Mouse (Mus musculus): ENCODE results near the gene H2al1f.
"Not testable (repeated sequence)": the region's sequence is repeated elsewhere in the genome, so short reads cannot be mapped to it uniquely, and the experiment has no call there.

Gene H2al1f

DNA sequence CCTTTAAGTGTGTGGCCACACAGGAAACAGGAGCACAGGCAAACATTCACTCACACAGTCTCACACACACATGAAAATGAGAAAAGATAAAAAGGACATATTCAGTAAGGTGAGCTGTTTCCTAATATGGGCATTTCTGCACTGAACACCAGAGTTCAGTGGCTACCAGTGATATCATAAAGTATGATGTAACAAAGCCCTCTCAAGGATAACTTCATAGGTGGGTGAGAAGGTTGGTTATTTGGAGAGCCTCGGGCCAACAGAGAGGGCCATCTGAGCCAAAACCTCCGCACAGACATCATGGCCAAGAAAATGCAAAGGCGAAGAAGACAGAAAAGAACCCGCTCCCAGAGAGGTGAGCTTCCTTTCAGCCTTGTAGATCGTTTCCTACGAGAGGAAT, at the start of gene H2al1f:
TSS of gene H2al1f (plus strand) at position 301 of the 400 bp plus-strand sequence.
- not testable (repeated sequence) for DNase-seq

DNA sequence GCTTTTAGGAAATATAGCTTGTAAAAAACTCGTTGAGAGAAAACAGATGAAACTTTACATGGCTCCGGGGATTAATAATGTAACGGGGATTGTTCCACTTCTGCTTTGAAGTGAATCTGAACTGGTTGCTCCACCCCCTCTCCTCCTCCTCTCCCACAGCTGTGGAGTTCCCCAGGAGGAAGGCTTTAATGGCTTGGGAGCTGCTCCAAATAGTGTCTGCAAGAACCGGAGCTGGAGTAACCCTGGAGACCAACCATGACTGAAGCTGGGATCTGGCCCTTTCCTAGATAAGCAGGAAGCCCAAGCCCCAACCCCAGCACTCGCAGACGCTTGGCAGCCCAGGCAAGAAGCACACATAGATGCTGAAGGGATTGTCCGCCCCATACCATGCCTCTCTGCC, 47.2 kb upstream of the H2al1f start:
- DNase-seq, result no peak

DNA sequence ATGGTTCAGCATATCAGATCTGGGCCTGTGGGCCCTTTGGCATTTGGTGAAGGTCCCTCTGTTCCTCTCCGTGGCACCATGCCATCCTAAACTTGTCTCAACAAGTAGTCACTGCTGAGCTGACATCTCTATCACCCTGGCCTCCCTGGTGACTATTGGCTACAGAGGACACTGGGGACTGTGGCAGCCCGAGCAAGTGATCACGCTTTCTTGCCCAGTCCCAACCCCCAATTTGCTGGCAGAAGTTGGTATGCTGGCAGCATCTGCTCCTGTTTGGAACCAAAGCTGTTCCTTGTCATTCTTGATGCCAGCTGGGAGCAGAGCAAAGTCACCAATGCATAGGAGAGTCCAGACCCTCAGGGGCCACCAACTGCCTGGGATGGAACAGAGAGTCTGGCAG, 45.9 kb upstream of the H2al1f start:
- no peak for DNase-seq

DNA sequence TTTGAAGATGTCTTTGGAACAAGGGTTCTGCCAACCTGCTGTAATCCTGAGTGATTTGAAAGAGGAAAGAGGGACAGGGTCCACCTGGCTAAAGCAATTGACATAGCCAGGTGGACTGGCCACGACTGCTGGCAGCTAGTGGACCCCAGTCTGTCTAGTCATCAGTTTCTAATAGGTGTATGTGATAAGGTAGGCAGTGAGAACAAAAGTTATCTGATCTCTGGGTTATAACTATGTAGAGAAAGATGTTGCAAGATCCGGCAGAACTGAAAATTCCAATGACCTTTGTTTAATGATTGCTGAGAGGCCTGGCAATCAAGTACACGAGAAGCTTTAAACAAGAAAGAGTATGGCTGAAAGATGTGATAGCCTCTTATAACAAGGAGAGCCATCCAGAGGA, 41.8 kb upstream of the H2al1f start:
- no peak for DNase-seq

DNA sequence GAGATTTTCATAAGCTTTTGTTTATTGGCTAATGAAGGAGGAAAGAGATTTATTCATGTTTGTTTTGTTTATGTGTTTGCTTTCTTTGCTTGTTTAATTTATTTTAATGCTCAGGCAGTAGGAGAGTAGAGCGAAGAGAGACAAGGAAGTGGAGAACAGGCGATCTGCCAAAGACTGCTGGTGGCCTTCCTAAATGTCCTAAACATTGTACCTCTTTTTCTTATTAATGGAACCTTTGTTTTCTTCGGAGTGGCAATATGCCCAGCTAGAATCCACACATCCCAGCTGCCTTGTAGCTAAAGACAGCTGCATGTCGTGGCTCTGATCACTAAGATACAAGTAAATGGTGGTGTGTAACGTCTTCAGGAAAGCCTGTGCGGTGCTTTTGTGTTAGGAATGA, 37.9 kb upstream of the H2al1f start:
- no peak for DNase-seq

DNA sequence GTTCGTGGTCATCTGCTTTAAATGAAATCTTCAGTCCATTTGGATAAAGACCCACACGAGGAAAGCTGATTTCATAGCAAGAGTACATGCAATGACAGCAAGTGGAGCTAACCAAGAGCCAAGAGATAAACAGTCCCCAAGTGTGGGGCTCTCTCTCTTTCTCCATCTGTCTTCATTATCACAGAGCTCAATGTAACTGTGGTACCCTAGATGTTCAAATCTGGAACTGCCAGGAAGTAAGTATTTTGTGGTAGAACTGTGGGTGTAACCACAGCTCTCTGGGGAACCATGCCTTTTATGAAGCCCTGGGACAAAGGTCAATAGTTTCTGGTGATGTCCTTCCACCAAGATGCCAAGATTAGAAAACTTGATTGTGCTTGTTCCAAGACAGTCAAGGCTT, 34.2 kb upstream of the H2al1f start:
- no peak for DNase-seq

DNA sequence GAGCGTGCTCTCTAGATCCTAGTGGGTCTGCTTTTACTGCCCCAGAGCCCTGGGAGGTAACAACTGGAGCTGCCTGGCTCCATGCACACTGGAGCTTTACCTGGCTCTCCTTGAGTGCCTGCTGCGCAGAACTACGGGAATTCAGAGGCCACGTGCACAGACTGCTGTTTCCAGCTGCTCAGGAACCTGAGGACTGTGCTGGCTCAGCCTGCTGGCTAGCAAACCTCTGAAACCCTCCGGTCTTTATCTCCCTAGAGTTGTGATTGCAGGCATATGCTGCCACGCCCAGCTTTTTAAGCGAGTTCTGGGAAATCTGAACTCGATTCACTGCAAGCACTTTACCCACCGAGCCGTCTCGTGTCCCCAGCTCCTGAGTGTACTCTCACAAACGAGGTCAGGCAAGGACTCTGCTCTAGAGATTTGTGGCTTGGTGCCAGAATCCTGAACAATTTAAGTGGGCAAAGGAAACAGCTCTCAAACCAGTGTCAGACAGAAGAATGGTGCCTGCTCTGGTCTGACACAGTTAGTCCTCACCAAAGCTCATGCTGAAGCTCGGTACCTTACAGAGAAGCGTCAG, 26.6 kb upstream of the H2al1f start:
- DNase-seq, result no peak

DNA sequence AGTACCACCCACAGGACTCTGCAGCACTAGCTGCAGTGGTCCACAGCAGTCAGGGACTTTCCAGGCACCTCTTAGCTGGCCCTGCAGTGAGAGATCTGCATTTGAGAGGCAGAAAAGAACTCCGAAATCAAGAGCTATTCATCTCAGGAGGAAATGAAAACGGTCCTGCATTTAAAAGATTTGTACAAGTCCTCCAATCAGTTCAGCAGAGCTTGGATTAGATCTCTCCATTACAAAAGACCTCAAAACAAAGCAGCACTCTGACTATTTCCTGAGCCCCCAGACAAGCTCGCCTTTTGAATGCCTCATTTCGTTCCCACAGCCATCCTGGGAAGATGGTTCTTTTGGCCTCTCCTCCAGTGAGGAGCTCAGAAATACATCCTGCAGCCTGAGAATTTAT, 25.7 kb upstream of the H2al1f start:
- DNase-seq, result no peak

DNA sequence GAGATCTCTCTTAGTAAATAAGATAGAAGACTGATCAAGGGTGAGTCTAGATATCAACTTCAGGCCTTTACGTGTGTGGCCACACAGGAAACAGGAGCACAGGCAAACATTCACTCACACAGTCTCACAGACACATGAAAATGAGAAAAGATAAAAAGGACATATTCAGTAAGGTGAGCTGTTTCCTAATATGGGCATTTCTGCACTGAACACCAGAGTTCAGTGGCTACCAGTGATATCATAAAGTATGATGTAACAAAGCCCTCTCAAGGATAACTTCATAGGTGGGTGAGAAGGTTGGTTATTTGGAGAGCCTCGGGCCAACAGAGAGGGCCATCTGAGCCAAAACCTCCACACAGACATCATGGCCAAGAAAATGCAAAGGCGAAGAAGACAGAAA, 16.0 kb upstream of the H2al1f start, which contains the start of gene H2al1a:
TSS of gene H2al1a (plus strand) at position 301 of the 400 bp plus-strand sequence.
- DNase-seq, result not testable (repeated sequence)

DNA sequence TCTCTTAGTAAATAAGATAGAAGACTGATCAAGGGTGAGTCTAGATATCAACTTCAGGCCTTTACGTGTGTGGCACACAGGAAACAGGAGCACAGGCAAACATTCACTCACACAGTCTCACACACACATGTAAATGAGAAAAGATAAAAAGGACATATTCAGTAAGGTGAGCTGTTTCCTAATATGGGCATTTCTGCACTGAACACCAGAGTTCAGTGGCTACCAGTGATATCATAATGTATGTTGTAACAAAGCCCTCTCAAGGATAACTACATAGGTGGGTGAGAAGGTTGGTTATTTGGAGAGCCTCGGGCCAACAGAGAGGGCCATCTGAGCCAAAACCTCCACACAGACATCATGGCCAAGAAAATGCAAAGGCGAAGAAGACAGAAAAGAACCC, 12.8 kb upstream of the H2al1f start, which contains the start of gene H2al1b:
TSS of gene H2al1b (plus strand) at position 301 of the 400 bp plus-strand sequence.
- DNase-seq, result not testable (repeated sequence)

DNA sequence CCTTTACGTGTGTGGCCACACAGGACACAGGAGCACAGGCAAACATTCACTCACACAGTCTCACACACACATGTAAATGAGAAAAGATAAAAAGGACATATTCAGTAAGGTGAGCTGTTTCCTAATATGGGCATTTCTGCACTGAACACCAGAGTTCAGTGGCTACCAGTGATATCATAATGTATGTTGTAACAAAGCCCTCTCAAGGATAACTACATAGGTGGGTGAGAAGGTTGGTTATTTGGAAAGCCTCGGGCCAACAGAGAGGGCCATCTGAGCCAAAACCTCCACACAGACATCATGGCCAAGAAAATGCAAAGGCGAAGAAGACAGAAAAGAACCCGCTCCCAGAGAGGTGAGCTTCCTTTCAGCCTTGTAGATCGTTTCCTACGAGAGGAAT, 9.6 kb upstream of the H2al1f start, which contains the start of gene H2al1c:
TSS of gene H2al1c (plus strand) at position 301 of the 400 bp plus-strand sequence.
- DNase-seq, result not testable (repeated sequence)

DNA sequence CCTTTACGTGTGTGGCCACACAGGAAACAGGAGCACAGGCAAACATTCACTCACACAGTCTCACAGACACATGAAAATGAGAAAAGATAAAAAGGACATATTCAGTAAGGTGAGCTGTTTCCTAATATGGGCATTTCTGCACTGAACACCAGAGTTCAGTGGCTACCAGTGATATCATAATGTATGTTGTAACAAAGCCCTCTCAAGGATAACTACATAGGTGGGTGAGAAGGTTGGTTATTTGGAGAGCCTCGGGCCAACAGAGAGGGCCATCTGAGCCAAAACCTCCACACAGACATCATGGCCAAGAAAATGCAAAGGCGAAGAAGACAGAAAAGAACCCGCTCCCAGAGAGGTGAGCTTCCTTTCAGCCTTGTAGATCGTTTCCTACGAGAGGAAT, 6.4 kb upstream of the H2al1f start, which contains the start of gene H2al1d:
TSS of gene H2al1d (plus strand) at position 301 of the 400 bp plus-strand sequence.
- DNase-seq, result not testable (repeated sequence)

DNA sequence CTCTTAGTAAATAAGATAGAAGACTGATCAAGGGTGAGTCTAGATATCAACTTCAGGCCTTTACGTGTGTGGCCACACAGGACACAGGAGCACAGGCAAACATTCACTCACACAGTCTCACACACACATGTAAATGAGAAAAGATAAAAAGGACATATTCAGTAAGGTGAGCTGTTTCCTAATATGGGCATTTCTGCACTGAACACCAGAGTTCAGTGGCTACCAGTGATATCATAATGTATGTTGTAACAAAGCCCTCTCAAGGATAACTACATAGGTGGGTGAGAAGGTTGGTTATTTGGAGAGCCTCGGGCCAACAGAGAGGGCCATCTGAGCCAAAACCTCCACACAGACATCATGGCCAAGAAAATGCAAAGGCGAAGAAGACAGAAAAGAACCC, 3.3 kb upstream of the H2al1f start, which contains the start of gene H2al1e:
TSS of gene H2al1e (plus strand) at position 301 of the 400 bp plus-strand sequence.
- not testable (repeated sequence) for DNase-seq

DNA sequence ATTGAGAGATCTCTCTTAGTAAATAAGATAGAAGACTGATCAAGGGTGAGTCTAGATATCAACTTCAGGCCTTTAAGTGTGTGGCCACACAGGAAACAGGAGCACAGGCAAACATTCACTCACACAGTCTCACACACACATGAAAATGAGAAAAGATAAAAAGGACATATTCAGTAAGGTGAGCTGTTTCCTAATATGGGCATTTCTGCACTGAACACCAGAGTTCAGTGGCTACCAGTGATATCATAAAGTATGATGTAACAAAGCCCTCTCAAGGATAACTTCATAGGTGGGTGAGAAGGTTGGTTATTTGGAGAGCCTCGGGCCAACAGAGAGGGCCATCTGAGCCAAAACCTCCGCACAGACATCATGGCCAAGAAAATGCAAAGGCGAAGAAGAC, 3.0 kb downstream of the H2al1f start, which contains the start of gene H2al1g:
TSS of gene H2al1g (plus strand) at position 301 of the 400 bp plus-strand sequence.
- not testable (repeated sequence) for DNase-seq

DNA sequence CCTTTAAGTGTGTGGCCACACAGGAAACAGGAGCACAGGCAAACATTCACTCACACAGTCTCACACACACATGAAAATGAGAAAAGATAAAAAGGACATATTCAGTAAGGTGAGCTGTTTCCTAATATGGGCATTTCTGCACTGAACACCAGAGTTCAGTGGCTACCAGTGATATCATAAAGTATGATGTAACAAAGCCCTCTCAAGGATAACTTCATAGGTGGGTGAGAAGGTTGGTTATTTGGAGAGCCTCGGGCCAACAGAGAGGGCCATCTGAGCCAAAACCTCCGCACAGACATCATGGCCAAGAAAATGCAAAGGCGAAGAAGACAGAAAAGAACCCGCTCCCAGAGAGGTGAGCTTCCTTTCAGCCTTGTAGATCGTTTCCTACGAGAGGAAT, 6.2 kb downstream of the H2al1f start, which contains the start of gene H2al1h:
TSS of gene H2al1h (plus strand) at position 301 of the 400 bp plus-strand sequence.
- DNase-seq, result not testable (repeated sequence)

DNA sequence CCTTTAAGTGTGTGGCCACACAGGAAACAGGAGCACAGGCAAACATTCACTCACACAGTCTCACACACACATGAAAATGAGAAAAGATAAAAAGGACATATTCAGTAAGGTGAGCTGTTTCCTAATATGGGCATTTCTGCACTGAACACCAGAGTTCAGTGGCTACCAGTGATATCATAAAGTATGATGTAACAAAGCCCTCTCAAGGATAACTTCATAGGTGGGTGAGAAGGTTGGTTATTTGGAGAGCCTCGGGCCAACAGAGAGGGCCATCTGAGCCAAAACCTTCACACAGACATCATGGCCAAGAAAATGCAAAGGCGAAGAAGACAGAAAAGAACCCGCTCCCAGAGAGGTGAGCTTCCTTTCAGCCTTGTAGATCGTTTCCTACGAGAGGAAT, 9.4 kb downstream of the H2al1f start, which contains the start of gene H2al1i:
TSS of gene H2al1i (plus strand) at position 301 of the 400 bp plus-strand sequence.
- DNase-seq, result not testable (repeated sequence)

DNA sequence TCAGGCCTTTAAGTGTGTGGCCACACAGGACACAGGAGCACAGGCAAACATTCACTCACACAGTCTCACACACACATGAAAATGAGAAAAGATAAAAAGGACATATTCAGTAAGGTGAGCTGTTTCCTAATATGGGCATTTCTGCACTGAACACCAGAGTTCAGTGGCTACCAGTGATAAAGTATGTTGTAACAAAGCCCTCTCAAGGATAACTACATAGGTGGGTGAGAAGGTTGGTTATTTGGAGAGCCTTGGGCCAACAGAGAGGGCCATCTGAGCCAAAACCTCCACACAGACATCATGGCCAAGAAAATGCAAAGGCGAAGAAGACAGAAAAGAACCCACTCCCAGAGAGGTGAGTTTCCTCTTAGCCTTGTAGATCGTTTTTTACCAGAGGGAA, 12.6 kb downstream of the H2al1f start, which contains the start of gene H2al1j:
TSS of gene H2al1j (plus strand) at position 301 of the 400 bp plus-strand sequence.
- not testable (repeated sequence) for DNase-seq

DNA sequence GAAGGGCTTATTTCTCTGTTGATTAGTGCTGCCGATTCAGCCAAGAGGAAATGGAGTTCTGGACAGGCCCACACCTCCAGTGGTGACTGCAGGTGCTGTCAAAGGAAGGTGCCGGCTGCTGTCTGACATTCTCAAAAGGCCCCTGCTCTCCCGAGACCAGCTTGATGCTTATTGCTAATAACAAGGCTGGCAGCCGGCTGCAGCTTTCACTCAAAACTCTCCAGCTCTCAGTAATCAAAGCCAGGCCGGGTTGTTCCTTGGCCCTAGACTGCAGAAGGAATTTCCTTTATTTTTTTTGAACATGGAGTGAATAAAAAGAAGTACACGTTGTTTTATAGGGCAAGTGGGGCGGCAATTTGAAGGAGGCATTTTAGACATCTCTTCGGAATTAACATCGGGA, 30.8 kb downstream of the H2al1f start:
- no peak for DNase-seq

DNA sequence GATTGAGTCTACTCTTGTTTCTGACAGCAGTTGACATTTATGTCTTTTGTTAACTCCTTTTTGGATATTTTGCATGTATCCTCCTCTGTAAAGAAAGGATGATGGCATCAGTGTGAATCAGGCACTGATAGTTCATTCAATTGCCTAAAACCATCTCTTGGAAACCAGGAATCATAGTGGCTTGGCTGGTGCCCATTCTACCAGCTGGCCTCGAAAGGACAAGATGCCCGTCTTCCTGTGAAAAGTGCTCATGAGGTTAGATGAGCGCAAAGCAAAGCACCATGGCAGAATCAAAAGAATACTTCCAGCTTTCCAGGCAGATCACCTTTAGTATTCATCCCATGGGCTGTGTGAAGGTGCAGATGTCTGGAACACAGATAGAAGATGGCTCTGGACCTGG, 31.8 kb downstream of the H2al1f start:
- no peak for DNase-seq

DNA sequence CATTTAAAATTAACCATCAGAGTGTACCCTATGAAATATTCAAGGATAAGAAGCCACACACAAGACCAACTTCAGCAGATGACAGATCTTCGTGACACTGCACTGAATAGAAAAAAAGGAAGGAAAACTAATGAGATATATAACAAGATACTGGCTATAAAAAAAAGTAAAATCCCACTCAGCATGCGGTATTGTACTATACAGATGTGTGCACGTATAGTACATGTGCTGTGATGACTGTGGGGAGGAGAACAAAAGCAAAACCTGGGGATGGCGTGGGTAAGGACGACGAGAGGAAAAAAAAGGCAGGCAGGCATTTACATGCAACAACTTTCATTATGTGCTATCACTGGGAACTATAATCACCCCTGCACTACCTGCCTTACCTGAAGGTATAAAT, 45.9 kb downstream of the H2al1f start:
- no peak for DNase-seq

DNA sequence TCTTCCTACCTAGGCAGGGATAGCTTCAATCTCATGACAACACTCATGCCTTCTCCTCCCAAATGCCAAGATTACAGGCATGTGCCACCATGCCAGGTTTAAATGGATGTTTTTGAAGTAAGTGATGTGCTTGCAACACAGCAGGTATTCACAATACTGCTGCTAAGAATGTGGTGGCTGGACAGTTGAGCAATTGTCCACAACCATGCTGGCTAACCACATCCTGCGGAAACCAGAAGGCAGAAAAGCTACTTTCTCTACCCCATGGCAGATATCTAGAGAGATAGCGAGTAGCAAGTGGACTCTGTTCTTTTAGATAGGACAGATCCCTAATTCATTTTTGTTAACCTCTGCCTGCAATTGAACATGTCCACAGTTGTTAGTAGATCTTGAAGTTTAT, 46.3 kb downstream of the H2al1f start:
- no peak for DNase-seq

DNA sequence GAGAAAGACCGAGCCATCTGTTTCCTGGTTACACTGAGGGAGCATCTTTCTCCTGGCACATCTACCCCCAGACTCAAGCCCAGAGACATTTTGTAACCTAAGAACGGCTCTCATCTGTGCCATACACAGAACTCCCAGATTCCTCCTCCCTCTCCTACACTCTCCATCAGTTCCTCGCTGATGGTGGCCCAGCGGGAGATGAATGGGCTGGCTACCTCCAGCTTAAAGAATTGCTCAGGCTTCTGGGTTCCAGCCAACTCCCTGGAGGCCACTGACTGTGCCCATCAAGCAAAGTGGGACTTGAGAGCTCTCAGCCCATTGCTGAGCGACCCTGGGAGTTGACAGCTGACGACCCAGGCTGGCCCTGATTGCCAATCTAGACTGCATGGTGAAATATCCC, 48.9 kb downstream of the H2al1f start:
- no peak for DNase-seq
